Mouse (Mus musculus): ENCODE results near the gene Gm45785. TPM values are rescaled to one million over a fixed set of nuclear protein-coding genes. Genes with fewer than 3 reads are reported as not detected.

Gene Gm45785
- polyA plus RNA-seq, 1 experiment from 2014 or later, result not detected

GRCm38 (mm10) chr7:140881696-140882468 is 25.8 kb upstream of the Gm45785 start, which contains the start of the genes Psmd13 and Sirt3:
Gene Psmd13 (plus strand): TSS chr7:140881968.
Gene Sirt3 (minus strand): TSS chr7:140882309.
- WGBS, result under 1% methylated on average over 59 of the region's 59 CpGs
- Histone ChIP-seq H3K4me1 (peaks cover 11% of the 10 kb centered on the region), H3K9ac (peak within 1 kb of the TSS; percentile 86), H3K4me3 (peak within 1 kb of the TSS; percentile 95), H3K4me2 (replicated peaks) (peak within 1 kb of the TSS; percentile 77), H3K27ac (peak within 1 kb of the TSS; percentile 50), H3K36me3 (peaks cover 23% of the 10 kb centered on the region), H3K27me3 (replicated peaks) (no peaks in the 10 kb centered on the region), H3K9me3 (no peaks in the 10 kb centered on the region)
- peak; percentile 97 for ATAC-seq (ENCODE audit: low FRiP score, low read depth)

- WGBS, result 28% methylated on average over 8 of the region's 8 CpGs
- H3K27ac ChIP-seq, result no peak overlapping the region
These were observed 24.9 kb upstream of the Gm45785 start for GRCm38 (mm10) chr7:140880865-140881515.

DNA sequence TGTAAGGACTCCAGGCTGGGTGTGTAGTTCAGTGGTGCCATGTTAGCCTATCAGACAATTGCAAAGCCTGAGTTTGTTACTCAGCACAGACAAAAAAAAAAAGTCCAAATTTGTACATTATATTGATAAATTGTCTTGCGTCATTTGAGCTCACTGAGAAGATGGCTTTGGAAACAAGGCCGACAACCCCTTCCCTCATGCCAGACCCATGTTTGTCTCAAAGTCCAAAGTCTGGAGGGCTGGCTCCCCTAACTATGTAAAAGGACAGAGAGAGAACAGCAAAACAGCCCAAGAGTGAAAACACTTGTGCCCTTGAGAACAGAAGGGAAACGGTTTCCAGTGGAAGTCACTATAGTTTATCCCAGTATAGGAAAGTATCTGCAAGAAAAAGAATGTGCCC is 24.3 kb upstream of the Gm45785 start:
- no peak for ATAC-seq (ENCODE audit: low FRiP score, low read depth)
- H3K9me3 ChIP-seq, result no peaks in the 10 kb centered on the region
- no peak overlapping the region for H3K4me3 ChIP-seq
- H3K36me3 ChIP-seq, result peaks cover 24% of the 10 kb centered on the region
- peaks cover 11% of the 10 kb centered on the region for H3K4me1 ChIP-seq
- H3K9ac ChIP-seq, result no peak overlapping the region
- no peak overlapping the region for H3K27ac ChIP-seq
- H3K27me3 ChIP-seq (replicated peaks), result no peaks in the 10 kb centered on the region
- WGBS, result 90% methylated on average over 3 of the region's 3 CpGs
- no peak overlapping the region; the same call in 1 of the 2 replicates for H3K4me2 ChIP-seq (replicated peaks)

More at GRCm38 (mm10) chr7:140880865-140881515, 24.9 kb upstream of the Gm45785 start:
- no peaks in the 10 kb centered on the region for H3K9me3 ChIP-seq
- no peaks in the 10 kb centered on the region for H3K27me3 ChIP-seq (replicated peaks)
- ATAC-seq (ENCODE audit: low FRiP score, low read depth), result no peak
- peak overlapping the region; percentile 95 for H3K4me3 ChIP-seq
- peaks cover 11% of the 10 kb centered on the region for H3K4me1 ChIP-seq
- H3K36me3 ChIP-seq, result peaks cover 23% of the 10 kb centered on the region
- H3K4me2 ChIP-seq (replicated peaks), result peak overlapping the region; percentile 77
- peak overlapping the region; percentile 86; the same call in 1 of the 2 replicates for H3K9ac ChIP-seq

DNA sequence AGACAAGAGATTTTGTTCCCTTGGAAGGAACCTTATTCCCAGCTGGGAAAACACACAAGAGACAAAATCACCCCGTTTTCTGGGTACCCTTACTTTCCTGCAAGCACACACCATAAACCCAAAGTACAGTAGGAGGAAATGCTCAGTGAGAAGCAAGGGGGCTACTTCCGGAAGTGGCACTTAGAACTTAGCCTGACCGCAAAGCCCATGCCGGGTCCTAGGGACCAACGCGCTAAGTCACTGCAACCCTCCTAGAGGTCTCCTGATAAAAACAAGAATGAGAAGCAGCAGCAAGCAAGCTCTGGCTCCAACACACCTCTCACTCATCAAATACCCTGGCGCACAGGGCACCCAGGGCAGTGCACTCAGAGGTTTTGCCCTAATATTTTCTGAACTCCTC is 23.2 kb upstream of the Gm45785 start:
- no peak overlapping the region for H3K9ac ChIP-seq
- ATAC-seq (ENCODE audit: low FRiP score, low read depth), result no peak
- H3K4me3 ChIP-seq, result no peak overlapping the region
- peaks cover 30% of the 10 kb centered on the region for H3K36me3 ChIP-seq
- no peaks in the 10 kb centered on the region for H3K9me3 ChIP-seq
- H3K27me3 ChIP-seq (replicated peaks), result no peaks in the 10 kb centered on the region
- H3K27ac ChIP-seq, result no peak overlapping the region
- no peak overlapping the region for H3K4me2 ChIP-seq (replicated peaks)
- 92% methylated on average over 7 of the region's 7 CpGs for WGBS
- peaks cover 11% of the 10 kb centered on the region for H3K4me1 ChIP-seq

DNA sequence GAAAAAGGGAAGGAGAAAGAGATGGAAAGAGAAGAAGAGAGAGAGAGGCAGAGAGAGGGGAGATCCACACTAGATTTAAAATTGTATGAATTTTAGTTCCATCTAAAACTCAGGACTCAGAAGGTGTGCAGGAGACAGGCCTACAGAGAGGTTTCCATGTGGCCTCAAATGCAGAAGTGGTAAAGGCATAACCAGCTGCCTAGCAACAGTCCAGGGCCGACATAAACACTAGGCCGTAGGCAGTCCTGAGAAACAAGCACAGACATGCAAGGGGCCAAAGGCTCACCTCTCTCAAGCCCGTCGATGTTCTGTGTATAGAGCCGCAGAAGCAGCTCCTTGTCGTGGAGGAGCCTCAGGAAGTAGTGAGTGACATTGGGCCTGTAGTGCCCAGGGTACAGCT is 21.2 kb upstream of the Gm45785 start:
- H3K27ac ChIP-seq, result no peak overlapping the region
- H3K4me3 ChIP-seq, result no peak overlapping the region
- no peaks in the 10 kb centered on the region for H3K27me3 ChIP-seq (replicated peaks)
- H3K4me2 ChIP-seq (replicated peaks), result no peak overlapping the region
- H3K4me1 ChIP-seq, result peaks cover 7% of the 10 kb centered on the region
- H3K9ac ChIP-seq, result no peak overlapping the region
- no peaks in the 10 kb centered on the region for H3K9me3 ChIP-seq
- no peak for ATAC-seq (ENCODE audit: low FRiP score, low read depth)
- peaks cover 29% of the 10 kb centered on the region for H3K36me3 ChIP-seq
- WGBS, result 93% methylated on average over 6 of the region's 6 CpGs

- Histone ChIP-seq H3K9ac (no peak overlapping the region), H3K27me3 (replicated peaks) (no peaks in the 10 kb centered on the region), H3K9me3 (no peaks in the 10 kb centered on the region), H3K4me2 (replicated peaks) (no peak overlapping the region), H3K27ac (no peak overlapping the region), H3K4me1 (no peaks in the 10 kb centered on the region), H3K36me3 (peaks cover 32% of the 10 kb centered on the region), H3K4me3 (no peak overlapping the region)
- no peak for ATAC-seq (ENCODE audit: low FRiP score, low read depth)
- WGBS, result 90% methylated on average over 4 of the region's 4 CpGs
These were observed 18.1 kb upstream of the Gm45785 start for GRCm38 (mm10) chr7:140874224-140874623.

DNA sequence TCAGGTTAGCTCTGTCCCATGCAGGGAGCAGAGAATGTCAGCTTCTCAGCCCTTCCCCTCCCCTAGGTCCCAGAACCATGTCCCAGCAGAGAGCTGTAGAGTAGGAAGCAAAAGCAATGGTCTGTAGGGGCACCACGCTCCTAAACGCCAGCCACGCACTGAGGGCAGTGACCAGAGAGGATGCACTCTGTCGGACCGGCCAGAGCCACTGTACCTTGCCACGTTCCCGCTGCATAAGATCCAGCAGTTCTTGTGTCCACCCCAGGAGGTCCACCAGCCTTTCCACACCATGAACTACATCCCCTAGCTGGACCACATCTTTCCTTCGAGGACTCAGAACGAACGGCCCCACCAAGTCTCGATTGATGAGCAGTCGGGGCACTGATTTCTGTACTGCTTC is 8.6 kb upstream of the Gm45785 start:
- Histone ChIP-seq H3K27me3 (replicated peaks) (no peaks in the 10 kb centered on the region), H3K4me3 (no peak overlapping the region), H3K9ac (no peak overlapping the region), H3K36me3 (peaks cover 70% of the 10 kb centered on the region), H3K4me2 (replicated peaks) (no peak overlapping the region), H3K9me3 (no peaks in the 10 kb centered on the region), H3K27ac (no peak overlapping the region), H3K4me1 (0 out of 2 replicates have a peak, but pooled peaks cover 5% of the 10 kb centered on the region)
- 91% methylated on average over 12 of the region's 12 CpGs for WGBS
- no peak for ATAC-seq (ENCODE audit: low FRiP score, low read depth)

DNA sequence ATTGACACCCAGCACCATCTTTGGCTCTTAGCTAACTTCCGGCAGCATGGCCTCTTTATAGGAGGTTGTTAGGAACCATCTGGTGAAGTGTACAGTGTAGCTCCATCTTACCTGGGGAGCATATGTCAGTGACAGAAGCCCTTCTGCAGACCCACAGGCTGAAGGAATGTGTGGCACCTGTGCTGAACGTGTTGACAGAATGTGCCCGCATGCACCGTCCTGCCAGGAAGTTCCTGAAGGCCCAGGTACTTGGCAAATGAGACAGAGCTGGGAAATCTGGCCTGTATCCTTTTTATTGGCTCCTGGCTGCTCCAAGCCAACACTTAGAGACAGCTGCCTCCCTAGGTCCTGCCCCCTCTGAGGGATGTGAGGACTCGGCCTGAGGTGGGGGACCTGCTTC is 4.6 kb upstream of the Gm45785 start:
- Histone ChIP-seq H3K4me1 (peaks cover 29% of the 10 kb centered on the region), H3K27me3 (replicated peaks) (no peaks in the 10 kb centered on the region), H3K36me3 (peaks cover 66% of the 10 kb centered on the region), H3K9ac (no peak overlapping the region), H3K4me2 (replicated peaks) (no peak overlapping the region), H3K27ac (no peak overlapping the region), H3K4me3 (no peak overlapping the region), H3K9me3 (no peaks in the 10 kb centered on the region)
- WGBS, result 88% methylated on average over 5 of the region's 5 CpGs
- ATAC-seq (ENCODE audit: low FRiP score, low read depth), result no peak

GRCm38 (mm10) chr7:140859997-140860396 is 3.9 kb upstream of the Gm45785 start:
- Histone ChIP-seq H3K36me3 (peaks cover 62% of the 10 kb centered on the region), H3K27ac (no peak overlapping the region), H3K9ac (0 out of 2 replicates have a peak overlapping the region, but pooled peaks have one; percentile 33), H3K9me3 (no peaks in the 10 kb centered on the region), H3K4me1 (peaks cover 36% of the 10 kb centered on the region), H3K4me2 (replicated peaks) (no peak overlapping the region), H3K4me3 (no peak overlapping the region), H3K27me3 (replicated peaks) (no peaks in the 10 kb centered on the region)
- WGBS, result 81% methylated on average over 6 of the region's 6 CpGs
- ATAC-seq (ENCODE audit: low FRiP score, low read depth), result no peak

DNA sequence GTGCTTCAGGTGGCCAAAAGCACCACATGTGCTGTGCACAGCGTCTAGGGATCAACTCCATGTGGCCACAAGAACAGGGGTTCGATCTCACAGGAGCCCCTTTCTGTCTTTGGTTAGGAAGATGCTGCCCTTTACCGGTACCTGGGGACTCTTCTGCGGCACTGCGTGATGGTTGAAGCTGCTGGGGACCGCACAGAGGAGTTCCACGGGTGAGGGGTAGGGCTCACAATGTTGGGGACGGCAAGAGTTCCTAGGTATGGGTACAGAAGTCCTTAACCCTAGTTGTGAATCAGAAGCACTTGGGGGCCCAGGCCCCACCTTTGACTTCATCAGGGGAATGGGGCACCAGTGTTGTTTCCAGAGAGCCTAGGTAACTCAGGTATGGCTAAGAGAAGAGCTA is 2.6 kb upstream of the Gm45785 start:
- Histone ChIP-seq H3K9ac (peak overlapping the region; percentile 94; the same call in 1 of the 2 replicates), H3K27me3 (replicated peaks) (no peaks in the 10 kb centered on the region), H3K36me3 (peaks cover 60% of the 10 kb centered on the region), H3K4me1 (peaks cover 38% of the 10 kb centered on the region), H3K27ac (no peak overlapping the region), H3K4me2 (replicated peaks) (peak overlapping the region; percentile 97), H3K9me3 (no peaks in the 10 kb centered on the region), H3K4me3 (peak overlapping the region; percentile 80)
- no peak for ATAC-seq (ENCODE audit: low FRiP score, low read depth)
- 98% methylated on average over 8 of the region's 8 CpGs for WGBS

DNA sequence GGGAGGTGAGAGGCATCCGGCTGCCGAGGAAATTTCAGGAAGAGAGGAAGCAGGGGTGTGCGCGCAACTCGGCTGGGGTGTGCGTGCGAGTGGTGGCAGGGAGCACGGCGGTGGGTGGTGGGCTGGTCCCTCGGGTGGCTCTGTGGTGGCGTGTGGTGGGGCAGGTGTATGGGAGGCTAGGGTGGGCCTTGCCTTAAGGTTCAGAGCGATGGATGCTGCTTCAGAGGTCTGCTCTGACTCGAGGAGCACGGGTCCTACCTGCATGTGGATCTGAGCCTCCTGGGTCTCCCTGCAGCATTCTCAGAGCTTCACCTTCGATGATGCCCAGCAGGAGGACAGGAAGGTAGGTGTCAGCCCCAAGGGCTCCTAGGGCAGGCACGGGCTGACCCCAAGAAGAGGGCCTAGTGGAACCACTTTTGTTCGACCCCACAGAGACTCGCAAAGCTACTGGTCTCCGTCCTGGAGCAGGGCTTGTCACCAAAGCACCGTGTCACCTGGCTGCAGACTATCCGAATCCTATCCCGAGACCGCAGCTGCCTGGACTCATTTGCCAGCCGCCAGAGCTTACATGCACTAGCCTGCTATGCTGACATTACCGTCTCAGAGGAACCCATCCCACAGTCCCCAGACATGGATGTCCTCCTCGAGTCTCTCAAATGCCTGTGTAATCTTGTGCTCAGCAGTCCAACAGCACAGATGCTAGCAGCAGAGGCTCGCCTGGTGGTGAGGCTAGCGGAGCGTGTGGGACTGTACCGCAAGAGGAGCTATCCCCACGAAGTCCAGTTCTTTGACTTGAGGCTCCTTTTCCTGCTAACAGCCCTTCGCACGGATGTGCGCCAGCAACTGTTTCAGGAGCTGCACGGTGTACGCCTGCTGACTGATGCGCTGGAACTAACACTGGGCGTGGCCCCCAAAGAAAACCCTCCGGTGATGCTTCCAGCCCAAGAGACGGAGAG is 1.7 kb upstream of the Gm45785 start, which contains the start of gene Bet1l:
TSS of gene Bet1l (minus strand) at position 28 of the 956 bp plus-strand sequence.
- Histone ChIP-seq H3K36me3 (peaks cover 60% of the 10 kb centered on the region), H3K4me1 (peaks cover 38% of the 10 kb centered on the region), H3K4me2 (replicated peaks) (peak within 1 kb of the TSS; percentile 97), H3K27me3 (replicated peaks) (no peaks in the 10 kb centered on the region), H3K9me3 (no peaks in the 10 kb centered on the region), H3K27ac (peak within 1 kb of the TSS; percentile 69), H3K4me3 (peak within 1 kb of the TSS; percentile 80), H3K9ac (peak within 1 kb of the TSS; percentile 94)
- peak; percentile 49 for ATAC-seq (ENCODE audit: low FRiP score, low read depth)
- 40% methylated on average over 40 of the region's 40 CpGs for WGBS
